Mouse (Mus musculus) limb, embryonic 10.5 days (tissue): ENCODE measurements around the gene Pex12. TPM values are rescaled to one million over a fixed set of nuclear protein-coding genes. Genes with fewer than 3 reads are reported as not detected.
"Not testable (repeated sequence)": the region's sequence is repeated elsewhere in the genome, so short reads cannot be mapped to it uniquely, and the experiment has no call there.

ENCODE experiments used
- DNase-seq: peaks from one replicate; pipeline ENCODE4 v3.0.0-alpha.2; 2017; ENCODE audit warnings: low spot score
- H3K27ac ChIP-seq: fragments of 300-500 bp; sonication (generic); 2 replicates; pipeline ENCODE4 v1.5.1; 2016; ENCODE audit warnings: mild to moderate bottlenecking
- H3K27me3 ChIP-seq: fragments of 300-500 bp; sonication (generic); 2 replicates; pipeline ENCODE4 v1.6.1; 2016; ENCODE audit warnings: low read depth, mild to moderate bottlenecking; ENCODE audit not compliant: poor library complexity, severe bottlenecking
- H3K36me3 ChIP-seq: fragments of 300-500 bp; sonication (generic); 2 replicates; pipeline ENCODE4 v1.6.1; 2016; ENCODE audit warnings: mild to moderate bottlenecking, moderate library complexity
- H3K4me1 ChIP-seq: fragments of 300-500 bp; sonication (generic); 2 replicates; pipeline ENCODE4 v1.6.1; 2016
- H3K4me3 ChIP-seq: fragments of 300-500 bp; sonication (generic); 2 replicates; pipeline ENCODE4 v1.5.1; 2016; ENCODE audit warnings: mild to moderate bottlenecking, moderate library complexity
- H3K9me3 ChIP-seq: fragments of 300-500 bp; sonication (generic); replicated peaks from 2 replicates; pipeline ENCODE4 v1.6.1; 2016; ENCODE audit warnings: mild to moderate bottlenecking
- WGBS: fragments of 180-500 bp; shearing (Covaris S2); methylation state at CpG from one replicate; pipeline ENCODE4 v1.1.7; 2016; 5-methylcytosine and 5-hydroxymethylcytosine counted together
- polyA plus RNA-seq: library from polyadenylated mRNA; unstranded; fragments of >200 nt; fragmentation: Nextera tagmentation; extraction: Ambion mirVana; gene quantifications from 2 replicates; pipeline ENCODE4 v1.2.1, GENCODE M21; 2016

Pex12 gene
- polyA plus RNA-seq, 1 experiment from 2014 or later, result 13.0 TPM

DNA sequence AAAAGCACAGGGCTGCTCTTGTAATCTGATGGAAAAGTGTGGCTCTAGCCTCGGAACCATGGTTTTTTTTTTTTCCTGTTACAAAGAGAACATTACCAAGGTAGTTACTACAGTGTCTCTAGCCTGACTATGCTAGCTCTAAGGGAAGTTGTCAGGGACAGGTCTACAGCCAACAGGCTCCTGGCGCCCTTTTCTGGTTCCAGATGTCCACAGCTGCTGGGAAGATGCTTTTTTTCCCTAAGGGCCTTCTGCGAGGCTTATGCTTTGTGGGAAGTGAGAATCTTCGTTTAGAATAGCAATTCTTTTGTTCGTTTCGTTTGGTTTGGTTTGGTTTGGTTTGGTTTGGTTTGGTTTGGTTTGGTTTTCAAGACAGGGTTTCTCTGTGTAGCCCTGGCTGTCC lies 22.7 kb downstream of the Pex12 start:
- H3K4me1 ChIP-seq, result no peaks in the 10 kb centered on the region
- H3K4me3 ChIP-seq, result no peak overlapping the region
- no peak for DNase-seq
- H3K36me3 ChIP-seq, result no peaks in the 10 kb centered on the region
- no peak overlapping the region for H3K27ac ChIP-seq
- H3K27me3 ChIP-seq, result 0 out of 2 replicates have a peak, but pooled peaks cover 9% of the 10 kb centered on the region
- 82% methylated on average over 6 of the region's 6 CpGs for WGBS
- no peaks in the 10 kb centered on the region for H3K9me3 ChIP-seq

DNA sequence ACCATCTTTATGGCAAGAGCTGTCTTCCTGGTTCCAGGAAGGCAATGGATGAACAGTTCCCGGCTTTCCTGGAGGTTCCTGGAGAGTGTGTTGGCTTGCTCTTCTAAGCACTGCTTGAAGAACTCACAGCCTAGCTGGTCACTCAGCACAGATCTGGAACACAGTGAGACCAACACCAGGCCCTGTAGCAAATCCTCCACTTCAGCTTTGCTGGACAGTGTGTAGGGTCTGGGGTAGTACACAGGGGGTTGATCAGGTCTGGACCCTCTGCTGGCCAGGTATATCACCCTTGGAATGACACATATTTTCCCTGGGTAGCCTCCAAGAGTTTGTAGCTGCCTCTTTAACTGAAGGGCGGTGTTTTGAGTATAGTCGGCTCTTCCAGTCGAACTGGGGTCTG lies 23.4 kb downstream of the Pex12 start:
- H3K9me3 ChIP-seq, result no peaks in the 10 kb centered on the region
- H3K27me3 ChIP-seq, result 0 out of 2 replicates have a peak, but pooled peaks cover 9% of the 10 kb centered on the region
- H3K27ac ChIP-seq, result no peak overlapping the region
- DNase-seq, result no peak
- H3K4me3 ChIP-seq, result no peak overlapping the region
- no peaks in the 10 kb centered on the region for H3K36me3 ChIP-seq
- H3K4me1 ChIP-seq, result no peaks in the 10 kb centered on the region
- 83% methylated on average over 4 of the region's 4 CpGs for WGBS

DNA sequence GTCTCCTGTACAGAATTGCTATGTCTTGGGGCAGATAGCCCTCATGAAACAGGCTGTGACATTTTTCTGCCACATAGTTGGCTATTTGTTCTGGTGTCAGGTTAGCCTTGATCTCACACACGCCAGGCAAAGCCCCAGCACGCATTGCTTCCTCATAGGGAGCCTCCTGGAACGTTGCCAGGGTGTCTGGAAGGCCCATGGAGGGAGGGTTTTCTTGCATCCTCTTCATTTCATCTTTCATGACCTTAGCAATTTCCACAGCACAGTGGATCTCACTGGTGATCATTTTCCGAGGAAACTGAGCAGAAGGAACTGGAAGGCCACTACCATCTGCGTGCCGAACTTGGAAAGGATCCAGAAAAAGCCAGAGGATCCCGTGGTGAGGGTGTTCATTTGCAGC lies 26.1 kb downstream of the Pex12 start:
- WGBS, result 83% methylated on average over 7 of the region's 7 CpGs
- no peak for DNase-seq

DNA sequence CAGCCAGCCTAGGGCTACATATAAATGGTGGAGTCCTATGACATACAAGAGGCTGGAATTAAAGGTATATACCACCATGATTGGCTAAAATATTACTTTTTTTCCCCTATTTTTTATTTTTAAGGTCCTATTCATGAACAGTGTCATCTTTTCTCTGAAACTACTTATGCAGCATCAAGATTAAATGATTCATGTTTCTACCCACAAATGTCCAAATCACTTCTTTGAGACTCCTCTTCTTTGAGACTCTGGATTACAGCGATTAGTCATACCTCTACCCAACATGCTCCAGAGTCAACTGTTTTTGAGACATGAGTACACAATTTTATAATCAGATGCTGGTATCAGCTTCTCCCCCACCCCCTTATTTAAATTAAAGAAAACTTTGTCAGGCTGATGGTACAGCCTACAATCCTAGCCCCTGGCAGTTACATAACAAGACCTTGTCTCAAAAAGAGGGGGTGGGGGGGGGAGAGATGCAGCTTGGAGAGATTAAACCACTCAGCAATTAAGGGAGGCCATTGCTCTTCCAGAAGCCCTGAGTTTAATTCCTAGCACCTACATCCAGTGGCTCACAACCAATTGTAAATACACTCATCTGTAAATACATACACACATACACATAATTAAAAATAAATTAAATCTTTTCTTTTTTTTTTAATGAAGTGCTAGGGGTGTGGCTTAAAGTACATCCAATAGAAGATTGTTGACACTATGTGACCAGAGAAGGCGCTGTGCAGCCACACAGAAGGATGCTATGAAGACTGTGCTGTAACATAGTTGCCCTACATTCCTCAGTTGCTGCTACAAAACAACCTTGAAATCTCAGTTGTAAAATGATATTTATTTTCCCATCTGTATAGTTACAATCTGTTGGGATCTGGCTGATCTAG lies 30.2 kb downstream of the Pex12 start:
- H3K36me3 ChIP-seq, result no peaks in the 10 kb centered on the region
- H3K27ac ChIP-seq, result no peak overlapping the region
- no peak overlapping the region for H3K4me3 ChIP-seq
- DNase-seq, result no peak
- H3K9me3 ChIP-seq, result no peaks in the 10 kb centered on the region
- H3K27me3 ChIP-seq, result peaks cover 16% of the 10 kb centered on the region; the same call in 1 of the 2 replicates
- peaks cover 3% of the 10 kb centered on the region; the same call in 1 of the 2 replicates for H3K4me1 ChIP-seq
- WGBS, result 19% methylated on average over 2 of the region's 2 CpGs

More for the DNA sequence above, 26.1 kb downstream of the Pex12 start:
- Histone ChIP-seq H3K27ac (no peak overlapping the region), H3K4me3 (no peak overlapping the region), H3K27me3 (0 out of 2 replicates have a peak, but pooled peaks cover 9% of the 10 kb centered on the region), H3K9me3 (no peaks in the 10 kb centered on the region), H3K4me1 (no peaks in the 10 kb centered on the region), H3K36me3 (no peaks in the 10 kb centered on the region)

DNA sequence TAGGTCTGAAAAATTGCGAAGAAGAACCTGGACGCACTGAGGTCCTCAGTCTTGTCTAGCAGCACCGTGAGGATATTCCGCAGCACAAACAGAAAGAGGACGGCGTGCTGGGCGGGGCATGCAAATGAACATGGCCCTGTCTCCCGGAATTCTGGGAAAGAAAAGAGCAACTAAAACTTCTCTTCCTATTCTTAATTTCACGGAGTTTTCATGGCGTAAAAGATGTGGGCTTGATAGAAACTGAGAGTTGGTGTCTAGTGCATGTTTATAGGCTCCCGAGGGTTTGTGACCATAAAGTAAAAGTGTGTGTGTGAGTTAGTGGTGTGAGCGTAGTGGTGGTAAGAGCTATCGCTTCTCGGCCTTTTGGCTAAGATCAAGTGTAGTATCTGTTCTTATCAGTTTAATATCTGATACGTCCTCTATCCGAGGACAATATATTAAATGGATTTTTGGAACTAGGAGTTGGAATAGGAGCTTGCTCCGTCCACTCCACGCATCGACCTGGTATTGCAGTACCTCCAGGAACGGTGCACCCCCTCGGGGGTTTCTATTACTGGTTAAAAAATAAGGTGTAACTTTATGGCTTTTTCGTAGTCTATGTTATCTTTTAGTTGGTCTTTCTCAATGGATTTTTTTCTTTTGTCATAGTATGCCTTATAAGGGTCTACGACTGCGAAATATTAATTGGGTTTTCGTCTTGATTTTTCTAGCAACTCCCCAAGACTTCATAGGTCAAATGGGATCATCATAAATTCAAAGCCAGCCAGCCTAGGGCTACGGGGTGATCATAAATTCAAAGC lies 31.0 kb downstream of the Pex12 start:
- Histone ChIP-seq H3K4me3 (peak overlapping the region; percentile 60), H3K4me1 (peaks cover 3% of the 10 kb centered on the region; the same call in 1 of the 2 replicates), H3K36me3 (no peaks in the 10 kb centered on the region), H3K27ac (peak overlapping the region; percentile 97), H3K27me3 (peaks cover 16% of the 10 kb centered on the region; the same call in 1 of the 2 replicates), H3K9me3 (no peaks in the 10 kb centered on the region)
- under 1% methylated on average over 26 of the region's 26 CpGs for WGBS
- peak; percentile 56 for DNase-seq

DNA sequence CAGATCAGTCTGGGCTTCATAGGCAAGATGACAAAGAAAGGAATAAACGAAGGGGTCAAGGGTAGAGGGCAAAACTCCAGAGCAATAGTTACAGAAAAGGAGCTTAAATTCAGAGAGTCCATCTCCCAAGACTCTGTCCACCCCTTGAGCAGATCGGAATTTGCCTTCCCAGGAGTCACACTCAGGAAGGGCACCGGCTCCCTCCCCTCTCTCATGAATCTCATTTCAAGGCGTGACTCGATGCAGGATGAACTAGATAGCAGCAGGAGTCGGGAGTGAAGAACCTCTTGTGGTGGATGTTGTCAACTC lies 31.6 kb downstream of the Pex12 start:
- WGBS, result 0% methylated on average over 6 of the region's 6 CpGs
- Histone ChIP-seq H3K4me3 (peak overlapping the region; percentile 60), H3K27me3 (peaks cover 11% of the 10 kb centered on the region; the same call in 1 of the 2 replicates), H3K36me3 (no peaks in the 10 kb centered on the region), H3K27ac (peak overlapping the region; percentile 97), H3K4me1 (peaks cover 3% of the 10 kb centered on the region; the same call in 1 of the 2 replicates), H3K9me3 (no peaks in the 10 kb centered on the region)
- peak; percentile 79 for DNase-seq

DNA sequence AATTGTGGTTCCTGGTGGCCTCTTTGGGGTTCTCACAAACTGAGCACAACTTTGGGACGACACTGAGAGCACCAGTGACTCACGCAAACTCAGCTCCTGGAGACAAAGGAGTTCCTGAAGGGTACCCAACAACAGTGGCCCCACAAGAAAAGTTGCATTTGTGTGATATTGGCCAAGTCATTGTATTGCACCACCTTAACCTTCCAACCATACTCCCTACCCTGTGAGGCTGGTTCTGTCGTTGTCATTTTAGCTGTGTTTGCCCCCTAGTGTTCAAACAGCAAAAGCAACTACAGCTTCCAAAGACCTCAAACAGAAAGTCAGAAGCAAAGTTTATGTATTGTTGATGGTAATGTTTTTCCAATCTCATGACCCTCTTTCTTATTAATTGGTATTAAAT lies 39.2 kb downstream of the Pex12 start:
- no peaks in the 10 kb centered on the region for H3K9me3 ChIP-seq
- 61% methylated on average over 3 of the region's 3 CpGs for WGBS
- H3K4me1 ChIP-seq, result no peaks in the 10 kb centered on the region
- DNase-seq, result no peak
- no peaks in the 10 kb centered on the region for H3K27me3 ChIP-seq
- H3K36me3 ChIP-seq, result no peaks in the 10 kb centered on the region
- H3K27ac ChIP-seq, result no peak overlapping the region
- H3K4me3 ChIP-seq, result no peak overlapping the region

DNA sequence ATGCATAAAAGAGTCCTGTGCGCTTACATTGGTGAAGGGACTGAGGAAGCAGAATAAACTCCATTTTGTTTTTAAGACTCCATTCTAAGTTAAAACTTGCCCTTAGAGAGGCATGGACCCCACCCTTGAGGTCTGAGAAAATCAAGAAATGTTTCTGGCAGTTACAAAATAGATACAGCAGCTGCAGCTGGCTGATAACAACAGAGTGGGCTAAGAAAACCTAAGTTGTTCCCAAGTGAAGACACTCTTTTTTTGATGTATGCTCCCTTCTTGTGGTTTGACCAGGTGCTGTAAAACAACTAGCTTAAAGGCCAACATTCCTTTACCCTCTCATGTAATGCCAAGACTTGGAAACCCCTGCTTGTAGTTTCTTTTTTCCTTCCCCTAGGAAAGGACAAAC lies 39.7 kb downstream of the Pex12 start:
- WGBS, result 97% methylated on average over 1 of the region's 1 CpGs
- DNase-seq, result no peak

DNA sequence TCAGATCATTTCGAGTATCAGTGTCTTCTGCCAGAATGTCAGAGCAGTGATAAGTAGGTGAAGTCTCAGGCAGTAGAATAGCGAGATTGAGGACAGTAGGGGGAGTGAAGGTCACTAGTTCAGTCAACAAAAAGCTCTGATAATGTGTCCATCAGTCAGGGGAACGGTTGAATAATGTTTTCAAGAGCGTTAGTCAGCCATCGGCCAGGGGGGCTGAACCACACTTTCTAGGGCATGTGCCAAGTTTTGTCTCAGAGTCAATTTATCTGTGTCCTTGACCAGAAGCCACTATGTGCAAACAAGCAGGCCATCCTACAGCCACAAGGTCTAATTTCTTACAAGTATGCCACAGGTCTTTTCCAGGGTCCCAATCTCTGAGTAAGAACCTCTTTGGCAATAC lies 45.2 kb downstream of the Pex12 start:
- WGBS, result 77% methylated on average over 5 of the region's 5 CpGs
- not testable (repeated sequence) for H3K27me3 ChIP-seq, H3K36me3 ChIP-seq, H3K9me3 ChIP-seq, DNase-seq, H3K4me3 ChIP-seq, H3K4me1 ChIP-seq, H3K27ac ChIP-seq

More for the DNA sequence above, 39.7 kb downstream of the Pex12 start:
- Histone ChIP-seq H3K36me3 (no peaks in the 10 kb centered on the region), H3K27me3 (no peaks in the 10 kb centered on the region), H3K27ac (no peak overlapping the region), H3K4me1 (no peaks in the 10 kb centered on the region), H3K9me3 (no peaks in the 10 kb centered on the region), H3K4me3 (no peak overlapping the region)

Other genes starting within 250 kb of the Pex12 start
- gene Slfn2, start 237.5 kb downstream of the Pex12 start, polyA plus RNA-seq, result 0.34 and 1.2 TPM in 2 replicates
- gene Slfn1, start 185.7 kb downstream of the Pex12 start, polyA plus RNA-seq, result not detected in 2 replicates
- not detected in 2 replicates for gene Slfn4, start 127.4 kb downstream of the Pex12 start, polyA plus RNA-seq
- gene Slfn3, start 111.3 kb downstream of the Pex12 start, polyA plus RNA-seq, result 0.19 and 0.29 TPM in 2 replicates
- gene Slfn14, start 15.9 kb downstream of the Pex12 start, polyA plus RNA-seq, result 0.08 and 0.15 TPM in 2 replicates
- gene Ap2b1, start 3.6 kb downstream of the Pex12 start, polyA plus RNA-seq, result 53.4 and 60.4 TPM in 2 replicates
- 1.5 and 1.6 TPM in 2 replicates for gene Rasl10b, start 106.6 kb upstream of the Pex12 start, polyA plus RNA-seq
- gene Gas2l2, start 126.9 kb upstream of the Pex12 start, polyA plus RNA-seq, result not detected in 2 replicates
- 0.31 TPM in 1 of 2 replicates, not detected in the other for gene 1700020L24Rik, start 135.1 kb upstream of the Pex12 start, polyA plus RNA-seq
- 0.75 and 2.3 TPM in 2 replicates for gene Mmp28, start 160.5 kb upstream of the Pex12 start, polyA plus RNA-seq
- gene Taf15, start 170.5 kb upstream of the Pex12 start, polyA plus RNA-seq, result 11.3 and 11.9 TPM in 2 replicates
- gene Heatr9, start 219.6 kb upstream of the Pex12 start, polyA plus RNA-seq, result not detected in 2 replicates
- gene Ccl5, start 227.9 kb upstream of the Pex12 start, polyA plus RNA-seq, result not detected in 2 replicates